Mouse (Mus musculus) ES-Bruce4 (cell line): ENCODE results near the gene Itsn1. TPM values are rescaled to one million over a fixed set of nuclear protein-coding genes. Genes with fewer than 3 reads are reported as not detected.

Experiments
- H3K27ac ChIP-seq: 2 replicates; pipeline ENCODE4 v1.5.1; 2012; ENCODE audit warnings: low read length, inconsistent platforms; ENCODE audit not compliant: insufficient read depth
- H3K27me3 ChIP-seq: 2 replicates; pipeline ENCODE4 v1.6.1; 2012; ENCODE audit warnings: mild to moderate bottlenecking, low read length, inconsistent platforms; ENCODE audit not compliant: control insufficient read depth, poor library complexity, insufficient read depth, severe bottlenecking
- H3K36me3 ChIP-seq: 2 replicates; pipeline ENCODE4 v1.6.1; 2012; ENCODE audit warnings: inconsistent platforms, mild to moderate bottlenecking, low read length, moderate library complexity; ENCODE audit not compliant: control insufficient read depth, poor library complexity, insufficient read depth, severe bottlenecking
- H3K4me1 ChIP-seq: one replicate; pipeline ENCODE4 v1.8.1; 2011; ENCODE audit warnings: low read length; ENCODE audit not compliant: control insufficient read depth, insufficient read depth
- H3K4me3 ChIP-seq: 2 replicates; pipeline ENCODE4 v1.5.1; 2011; ENCODE audit warnings: low read depth, mild to moderate bottlenecking, low read length
- H3K9ac ChIP-seq: 2 replicates; pipeline ENCODE4 v1.6.1; 2012; ENCODE audit warnings: low read depth, mild to moderate bottlenecking, inconsistent platforms; ENCODE audit not compliant: poor library complexity, severe bottlenecking
- H3K9me3 ChIP-seq: replicated peaks from 2 replicates; pipeline ENCODE4 v1.6.1; 2012; ENCODE audit warnings: mild to moderate bottlenecking, low read length, inconsistent platforms; ENCODE audit not compliant: control insufficient read depth, poor library complexity, insufficient read depth, severe bottlenecking
- CTCF ChIP-seq: IDR thresholded peaks from one replicate; pipeline ENCODE4 v1.8.1; 2011; ENCODE audit warnings: low read depth, low read length
- EP300 ChIP-seq: IDR thresholded peaks from 2 replicates; pipeline ENCODE4 v1.6.1; 2011; ENCODE audit warnings: low read depth, low read length; ENCODE audit not compliant: insufficient read depth
- POLR2A ChIP-seq: IDR thresholded peaks from one replicate; pipeline ENCODE4 v1.8.1; 2011; ENCODE audit warnings: low read length; ENCODE audit not compliant: insufficient read depth
- polyA plus RNA-seq: library from polyadenylated mRNA; stranded (reverse); fragments of >200 nt; gene quantifications from 2 replicates; pipeline ENCODE4 v1.2.4, GENCODE M21; 2011; ENCODE audit warnings: low read depth; ENCODE audit not compliant: missing spikeins, insufficient read depth, insufficient read length

Gene Itsn1
- polyA plus RNA-seq, 1 experiment, result 85.7 TPM

- Histone ChIP-seq H3K9ac (no peak overlapping the region), H3K27ac (no peak overlapping the region), H3K36me3 (peaks cover 22% of the 10 kb centered on the region), H3K4me1 (no peaks in the 10 kb centered on the region), H3K4me3 (no peak overlapping the region), H3K9me3 (no peaks in the 10 kb centered on the region), H3K27me3 (no peaks in the 10 kb centered on the region)
- TF ChIP-seq POLR2A, result no peak
Observed at GRCm38 (mm10) chr16:91921340-91921739, 192.3 kb downstream of the Itsn1 start.

GRCm38 (mm10) chr16:91922939-91923338 lies 193.9 kb downstream of the Itsn1 start:
- Histone ChIP-seq H3K36me3 (peaks cover 36% of the 10 kb centered on the region), H3K4me1 (no peaks in the 10 kb centered on the region)
- TF ChIP-seq CTCF (no peak), EP300 (no peak), POLR2A (no peak)

GRCm38 (mm10) chr16:91924426-91924825 lies 195.3 kb downstream of the Itsn1 start:
- Histone ChIP-seq H3K4me1 (no peaks in the 10 kb centered on the region), H3K9me3 (no peaks in the 10 kb centered on the region), H3K27me3 (no peaks in the 10 kb centered on the region), H3K36me3 (peaks cover 50% of the 10 kb centered on the region), H3K4me3 (no peak overlapping the region), H3K27ac (no peak overlapping the region), H3K9ac (no peak overlapping the region)
- TF ChIP-seq EP300 (no peak), POLR2A (no peak), CTCF (no peak)

More at GRCm38 (mm10) chr16:91922939-91923338, 193.9 kb downstream of the Itsn1 start:
- H3K9me3 ChIP-seq, result no peaks in the 10 kb centered on the region
- H3K4me3 ChIP-seq, result no peak overlapping the region
- H3K27ac ChIP-seq, result no peak overlapping the region
- H3K27me3 ChIP-seq, result no peaks in the 10 kb centered on the region
- no peak overlapping the region for H3K9ac ChIP-seq

GRCm38 (mm10) chr16:91927911-91928630 lies 199.0 kb downstream of the Itsn1 start:
- H3K36me3 ChIP-seq, result peaks cover 52% of the 10 kb centered on the region
- no peak overlapping the region for H3K4me3 ChIP-seq
- H3K27me3 ChIP-seq, result no peaks in the 10 kb centered on the region

GRCm38 (mm10) chr16:91931078-91932013 lies 202.3 kb downstream of the Itsn1 start:
- TF ChIP-seq CTCF (no peak), POLR2A (no peak), EP300 (0 out of 2 replicates have a peak, but pooled peaks have one; percentile 2)

More at GRCm38 (mm10) chr16:91927911-91928630, 199.0 kb downstream of the Itsn1 start:
- H3K9me3 ChIP-seq, result no peaks in the 10 kb centered on the region
- no peak overlapping the region for H3K27ac ChIP-seq
- no peaks in the 10 kb centered on the region for H3K4me1 ChIP-seq
- TF ChIP-seq CTCF, result no peak
- no peak for TF ChIP-seq EP300
- no peak for TF ChIP-seq POLR2A
- no peak overlapping the region for H3K9ac ChIP-seq

GRCm38 (mm10) chr16:91932082-91932690 lies 203.1 kb downstream of the Itsn1 start:
- Histone ChIP-seq H3K4me3 (no peak overlapping the region), H3K9me3 (no peaks in the 10 kb centered on the region), H3K36me3 (peaks cover 23% of the 10 kb centered on the region), H3K27me3 (no peaks in the 10 kb centered on the region), H3K9ac (peak overlapping the region; percentile 79; the same call in 1 of the 2 replicates), H3K27ac (no peak overlapping the region), H3K4me1 (no peaks in the 10 kb centered on the region)
- TF ChIP-seq EP300 (no peak), POLR2A (no peak), CTCF (no peak)

More at GRCm38 (mm10) chr16:91931078-91932013, 202.3 kb downstream of the Itsn1 start:
- peaks cover 30% of the 10 kb centered on the region for H3K36me3 ChIP-seq
- peak overlapping the region; percentile 99 for H3K4me3 ChIP-seq
- no peaks in the 10 kb centered on the region for H3K27me3 ChIP-seq
- H3K27ac ChIP-seq, result no peak overlapping the region
- no peaks in the 10 kb centered on the region for H3K4me1 ChIP-seq
- H3K9ac ChIP-seq, result peak overlapping the region; percentile 79
- H3K9me3 ChIP-seq, result no peaks in the 10 kb centered on the region
